Mouse (Mus musculus) limb, embryonic 15.5 days (tissue): ENCODE measurements at regions not wholly inside any gene's neighbourhood (a gene's known extent, or its start where the extent isn't known, plus 50 kb on each side); places are given as distances from the start of the nearest gene placed in this dataset.

Experiments used
- ATAC-seq: fragments of 200-750 bp; cut with Nextera tagmentation; 2 replicates; pipeline ENCODE4 v1.8.0; 2017; ENCODE audit warnings: low read depth, moderate TSS enrichment; ENCODE audit not compliant: insufficient number of reproducible peaks, low FRiP score, low TSS enrichment
- H3K27ac ChIP-seq: fragments of 300-500 bp; sonication (generic); 2 replicates; pipeline ENCODE4 v1.5.1; 2015; ENCODE audit warnings: moderate library complexity, mild to moderate bottlenecking, inconsistent platforms
- H3K27me3 ChIP-seq: fragments of 300-500 bp; sonication (generic); 2 replicates; pipeline ENCODE4 v1.6.1; 2015; ENCODE audit warnings: inconsistent platforms
- H3K36me3 ChIP-seq: fragments of 300-500 bp; sonication (generic); 2 replicates; pipeline ENCODE4 v1.6.1; 2015; ENCODE audit warnings: inconsistent platforms
- H3K4me1 ChIP-seq: fragments of 300-500 bp; sonication (generic); 2 replicates; pipeline ENCODE4 v1.6.1; 2015; ENCODE audit warnings: inconsistent platforms
- H3K4me2 ChIP-seq: fragments of 300-500 bp; sonication (generic); 2 replicates; pipeline ENCODE4 v1.6.1; 2015; ENCODE audit warnings: mild to moderate bottlenecking, inconsistent platforms
- H3K4me3 ChIP-seq: fragments of 300-500 bp; sonication (generic); 2 replicates; pipeline ENCODE4 v1.5.1; 2015; ENCODE audit warnings: mild to moderate bottlenecking, inconsistent platforms
- H3K9ac ChIP-seq: fragments of 300-500 bp; sonication (generic); 2 replicates; pipeline ENCODE4 v1.6.1; 2015; ENCODE audit warnings: inconsistent platforms
- H3K9me3 ChIP-seq: fragments of 300-500 bp; sonication (generic); 2 replicates; pipeline ENCODE4 v1.6.1; 2016; ENCODE audit warnings: inconsistent platforms
- WGBS: fragments of 180-500 bp; shearing (Covaris S2); methylation state at CpG from one replicate; pipeline ENCODE4 v1.1.7; 2015; 5-methylcytosine and 5-hydroxymethylcytosine counted together

DNA sequence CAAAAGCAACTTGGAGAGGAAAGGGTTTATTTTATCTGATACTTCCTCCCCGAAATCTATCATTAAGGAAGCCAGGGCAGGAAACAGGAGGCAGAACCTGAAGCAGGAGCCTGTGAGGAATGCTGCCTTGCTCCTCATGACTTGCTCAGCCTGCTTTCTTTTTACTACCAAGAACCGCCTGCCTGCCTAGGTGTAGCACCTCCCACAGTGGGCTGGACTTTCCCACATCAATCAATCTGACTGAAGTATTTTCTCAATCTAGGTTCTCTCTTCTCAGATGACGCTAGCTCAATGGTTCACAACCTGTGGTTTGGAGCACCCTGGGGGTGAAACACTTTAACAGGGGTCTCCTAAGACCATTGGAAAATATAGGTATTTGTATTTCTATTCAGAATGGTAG lies 83.4 kb upstream of the Ccn6 start:
- Histone ChIP-seq H3K27ac (no peak overlapping the region), H3K4me2 (no peak overlapping the region), H3K4me1 (peaks cover 2% of the 10 kb centered on the region; the same call in 1 of the 2 replicates), H3K9ac (no peak overlapping the region), H3K36me3 (no peaks in the 10 kb centered on the region), H3K9me3 (no peaks in the 10 kb centered on the region), H3K4me3 (no peak overlapping the region), H3K27me3 (no peaks in the 10 kb centered on the region)
- WGBS = 56% methylated on average over 3 of the region's 3 CpGs
- no peak for ATAC-seq

DNA sequence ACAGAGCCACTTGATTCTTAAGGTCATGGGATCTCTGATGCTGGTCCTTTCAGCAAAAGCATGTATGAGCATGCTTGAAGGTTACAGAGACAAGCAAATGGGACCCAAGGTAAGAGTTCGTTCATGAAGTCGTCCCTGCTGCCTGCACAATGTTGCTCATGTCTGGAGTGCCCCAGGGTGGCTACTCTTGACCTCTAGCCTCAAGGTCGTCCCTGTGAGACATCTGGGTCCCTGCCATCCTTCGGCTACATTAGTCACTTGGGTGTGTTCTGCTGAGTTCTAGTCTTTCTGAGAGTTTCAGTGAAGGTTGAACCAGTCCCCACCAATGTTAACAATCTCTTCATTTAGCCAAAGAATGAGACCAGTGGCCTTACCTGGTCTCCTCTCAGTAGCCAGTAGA lies 81.5 kb upstream of the Ccn6 start:
- WGBS = 71% methylated on average over 4 of the region's 4 CpGs
- Histone ChIP-seq H3K36me3 (no peaks in the 10 kb centered on the region), H3K4me3 (no peak overlapping the region), H3K27ac (no peak overlapping the region), H3K9ac (no peak overlapping the region), H3K27me3 (no peaks in the 10 kb centered on the region), H3K9me3 (no peaks in the 10 kb centered on the region), H3K4me2 (no peak overlapping the region), H3K4me1 (peaks cover 6% of the 10 kb centered on the region)
- no peak for ATAC-seq

DNA sequence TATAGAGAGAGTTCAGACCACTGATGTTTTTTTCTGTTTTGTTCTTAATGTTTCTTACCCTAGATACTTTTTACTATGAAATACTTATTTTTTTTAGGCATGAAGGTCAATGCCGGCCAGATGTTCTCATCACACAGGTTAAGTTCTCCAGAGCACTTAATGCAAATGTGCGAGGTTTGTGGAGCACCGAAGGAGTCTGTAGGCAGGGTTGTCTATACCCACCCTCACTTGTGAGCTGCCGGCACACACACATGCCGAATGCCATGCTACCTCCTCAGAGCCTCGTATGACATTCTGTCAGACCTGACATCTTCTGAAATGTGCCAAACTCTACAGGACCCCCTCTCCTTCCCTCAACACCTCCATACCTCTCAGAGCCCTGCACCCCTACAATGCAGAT lies 80.5 kb upstream of the Ccn6 start:
- no peak for ATAC-seq

DNA sequence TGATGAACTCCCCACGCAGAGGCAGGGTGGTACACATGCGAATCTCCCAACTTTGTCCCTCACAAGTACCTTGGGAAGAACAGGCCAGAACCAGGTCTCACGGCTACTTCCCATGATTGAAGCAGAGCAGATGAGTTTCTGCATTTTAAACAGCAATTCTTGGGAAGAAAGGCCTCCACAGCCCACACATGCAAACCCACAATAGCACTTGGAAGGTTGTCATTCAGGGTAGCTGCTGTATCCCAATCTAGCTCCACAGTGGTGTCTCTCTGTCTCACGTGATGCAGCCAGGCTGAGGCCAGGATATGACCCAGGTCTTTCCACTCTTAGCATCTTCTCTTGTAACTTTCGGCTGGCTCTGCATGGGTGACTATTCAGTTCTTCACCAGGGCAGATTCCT lies 78.8 kb upstream of the Ccn6 start:
- no peak overlapping the region for H3K4me3 ChIP-seq
- ATAC-seq = no peak
- no peak overlapping the region for H3K4me2 ChIP-seq
- no peak overlapping the region for H3K9ac ChIP-seq
- H3K27ac ChIP-seq = no peak overlapping the region
- H3K27me3 ChIP-seq = no peaks in the 10 kb centered on the region
- H3K4me1 ChIP-seq = peaks cover 13% of the 10 kb centered on the region
- H3K36me3 ChIP-seq = no peaks in the 10 kb centered on the region
- WGBS = 93% methylated on average over 5 of the region's 5 CpGs
- H3K9me3 ChIP-seq = no peaks in the 10 kb centered on the region

More for the DNA sequence above, 80.5 kb upstream of the Ccn6 start:
- H3K9ac ChIP-seq = no peak overlapping the region
- H3K27ac ChIP-seq = no peak overlapping the region
- H3K4me3 ChIP-seq = no peak overlapping the region
- no peak overlapping the region for H3K4me2 ChIP-seq
- H3K27me3 ChIP-seq = no peaks in the 10 kb centered on the region
- H3K36me3 ChIP-seq = no peaks in the 10 kb centered on the region
- H3K9me3 ChIP-seq = no peaks in the 10 kb centered on the region
- 78% methylated on average over 6 of the region's 6 CpGs for WGBS
- H3K4me1 ChIP-seq = peaks cover 13% of the 10 kb centered on the region

DNA sequence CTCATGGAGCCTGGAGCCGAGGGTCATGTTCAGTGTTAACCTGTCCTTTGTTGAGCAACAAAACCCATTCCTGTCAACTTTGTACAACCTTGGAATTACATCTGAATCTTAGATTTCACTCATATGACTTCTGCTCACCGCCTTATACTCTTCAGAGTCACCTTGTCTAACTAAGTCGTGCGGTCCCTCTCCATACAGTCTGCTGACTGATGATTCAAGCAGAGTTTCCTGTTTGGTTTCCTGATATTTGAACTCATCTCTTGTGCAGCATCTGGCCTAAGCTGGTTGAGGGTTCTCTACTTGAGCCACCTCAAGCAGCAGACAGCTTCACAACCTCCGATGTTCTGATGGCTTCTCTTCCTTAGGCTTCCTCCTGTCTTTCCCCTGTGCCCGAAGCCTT lies 78.3 kb upstream of the Ccn6 start:
- Histone ChIP-seq H3K9ac (no peak overlapping the region), H3K36me3 (no peaks in the 10 kb centered on the region), H3K27me3 (no peaks in the 10 kb centered on the region), H3K27ac (no peak overlapping the region), H3K4me3 (no peak overlapping the region), H3K4me1 (peaks cover 13% of the 10 kb centered on the region), H3K4me2 (no peak overlapping the region), H3K9me3 (no peaks in the 10 kb centered on the region)
- no peak for ATAC-seq
- 79% methylated on average over 6 of the region's 6 CpGs for WGBS

DNA sequence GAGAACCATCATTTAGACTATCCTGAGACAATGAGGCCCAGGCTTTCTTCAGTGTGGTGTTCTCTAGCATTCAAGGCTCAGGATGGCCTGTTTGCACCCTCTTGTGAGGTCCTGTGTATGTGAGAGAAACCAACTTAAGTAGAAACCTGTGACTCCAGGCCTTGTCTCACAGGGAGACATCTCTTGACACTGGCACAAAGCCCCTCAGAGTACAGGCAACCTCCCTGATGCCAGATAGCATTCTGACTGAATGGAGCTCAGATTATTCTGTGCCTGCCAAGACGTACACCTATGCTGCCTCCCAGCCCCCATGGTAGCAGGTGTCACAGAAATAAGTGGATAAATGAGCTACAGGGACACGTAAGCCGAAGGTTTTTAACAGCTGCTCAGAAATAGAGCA lies 77.9 kb upstream of the Ccn6 start:
- H3K9me3 ChIP-seq = no peaks in the 10 kb centered on the region
- H3K4me1 ChIP-seq = peaks cover 13% of the 10 kb centered on the region
- H3K4me2 ChIP-seq = no peak overlapping the region
- no peaks in the 10 kb centered on the region for H3K36me3 ChIP-seq
- H3K9ac ChIP-seq = no peak overlapping the region
- ATAC-seq = no peak
- 75% methylated on average over 3 of the region's 3 CpGs for WGBS
- H3K27me3 ChIP-seq = no peaks in the 10 kb centered on the region
- no peak overlapping the region for H3K27ac ChIP-seq
- no peak overlapping the region for H3K4me3 ChIP-seq

DNA sequence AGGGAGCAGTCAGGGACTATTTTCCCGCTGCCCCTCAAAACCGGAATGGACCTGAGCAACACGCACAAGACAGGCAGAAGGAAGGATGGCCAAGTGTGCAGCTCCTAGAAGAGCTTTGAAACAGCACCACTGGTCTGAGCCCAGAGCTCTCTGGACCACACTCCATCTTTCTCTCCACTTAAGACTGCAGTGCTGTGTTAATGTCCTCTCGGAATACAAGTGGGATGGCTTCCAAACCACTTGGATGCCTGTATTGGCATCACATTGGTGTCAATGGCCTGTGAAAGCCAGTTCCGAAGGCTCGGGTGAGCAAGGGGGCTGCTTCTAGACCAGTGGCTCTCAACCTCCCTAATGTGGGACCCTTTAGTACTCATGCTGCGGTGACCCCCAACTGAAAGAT lies 77.4 kb upstream of the Ccn6 start:
- WGBS = 80% methylated on average over 7 of the region's 7 CpGs
- no peak overlapping the region for H3K27ac ChIP-seq
- no peak overlapping the region for H3K4me3 ChIP-seq
- no peaks in the 10 kb centered on the region for H3K9me3 ChIP-seq
- no peaks in the 10 kb centered on the region for H3K36me3 ChIP-seq
- H3K4me1 ChIP-seq = peaks cover 13% of the 10 kb centered on the region
- no peak for ATAC-seq
- no peak overlapping the region for H3K9ac ChIP-seq
- H3K4me2 ChIP-seq = no peak overlapping the region
- no peaks in the 10 kb centered on the region for H3K27me3 ChIP-seq

DNA sequence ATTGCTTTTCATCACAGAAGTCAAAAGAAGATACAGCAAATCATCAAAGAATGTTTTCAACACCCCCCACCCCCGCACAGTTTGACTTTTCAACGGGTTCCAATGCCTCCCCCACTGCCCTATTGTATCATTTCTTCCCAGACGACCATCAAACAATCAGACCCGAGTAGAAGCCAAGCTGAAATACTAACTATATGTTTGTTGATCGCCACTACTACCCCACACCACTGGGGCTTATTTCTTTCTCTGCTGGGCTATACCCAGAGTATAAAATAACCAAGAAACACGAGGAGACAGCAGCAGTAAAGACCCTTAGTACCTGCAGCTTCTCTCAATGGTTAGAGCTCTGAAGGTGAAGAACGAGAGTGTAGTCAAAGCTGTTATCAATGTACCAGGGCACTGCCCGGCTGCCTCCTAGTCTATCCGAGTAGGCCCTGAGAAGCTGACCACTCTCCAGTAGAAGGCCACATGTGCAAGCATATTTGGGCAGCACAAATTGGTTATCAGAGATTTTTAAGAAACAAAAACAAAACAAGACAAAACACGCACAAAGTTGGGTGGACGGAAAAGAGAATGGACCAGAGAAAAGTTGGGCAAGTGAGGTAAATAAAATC lies 76.7 kb upstream of the Ccn6 start:
- Histone ChIP-seq H3K4me1 (peaks cover 13% of the 10 kb centered on the region), H3K9me3 (no peaks in the 10 kb centered on the region), H3K9ac (no peak overlapping the region), H3K4me3 (0 out of 2 replicates have a peak overlapping the region, but pooled peaks have one; percentile 7), H3K36me3 (no peaks in the 10 kb centered on the region), H3K27ac (no peak overlapping the region), H3K4me2 (peak overlapping the region; percentile 34; the same call in 1 of the 2 replicates), H3K27me3 (no peaks in the 10 kb centered on the region)
- 0 out of 2 replicates have a peak, but pooled peaks have one; percentile 10 for ATAC-seq
- WGBS = 46% methylated on average over 11 of the region's 11 CpGs

DNA sequence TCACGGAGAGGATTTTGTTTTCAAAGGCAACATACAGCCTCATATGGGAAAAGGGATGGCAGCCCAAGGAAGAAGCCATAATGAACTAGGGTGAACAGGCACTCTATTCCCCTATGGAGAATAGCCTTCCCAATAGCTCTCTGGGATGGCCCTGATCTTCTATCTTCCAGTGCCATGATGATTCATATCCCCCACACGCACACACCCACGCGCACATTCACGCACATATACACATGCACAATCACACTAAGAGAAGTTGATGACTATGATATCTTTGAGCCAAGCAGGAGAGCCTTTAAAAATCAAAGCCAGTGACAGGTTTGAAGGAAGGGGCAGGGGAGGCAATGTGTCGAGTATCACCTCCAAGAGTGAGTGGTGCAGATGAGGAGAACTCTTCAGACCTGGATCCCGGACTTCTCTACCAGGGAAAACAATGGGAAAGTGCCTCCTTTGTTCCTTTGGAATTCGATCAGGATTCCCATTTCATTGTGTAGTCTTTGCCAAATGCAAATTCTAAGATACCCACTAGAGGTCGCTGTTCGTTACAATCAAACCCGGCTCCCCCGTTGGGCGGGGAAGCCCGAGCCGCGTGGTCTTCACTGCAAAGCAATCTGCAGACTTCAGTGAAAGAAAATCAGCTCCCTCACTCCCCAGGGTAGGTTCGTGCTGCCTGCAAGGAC lies 76.0 kb upstream of the Ccn6 start:
- Histone ChIP-seq H3K4me3 (0 out of 2 replicates have a peak overlapping the region, but pooled peaks have one; percentile 7), H3K27ac (no peak overlapping the region), H3K9ac (no peak overlapping the region), H3K4me2 (peak overlapping the region; percentile 34; the same call in 1 of the 2 replicates), H3K27me3 (no peaks in the 10 kb centered on the region), H3K4me1 (peaks cover 13% of the 10 kb centered on the region), H3K9me3 (no peaks in the 10 kb centered on the region), H3K36me3 (no peaks in the 10 kb centered on the region)
- whole genome bisulfite sequencing = 18% methylated on average over 17 of the region's 17 CpGs
- ATAC-seq = 0 out of 2 replicates have a peak, but pooled peaks have one; percentile 61

DNA sequence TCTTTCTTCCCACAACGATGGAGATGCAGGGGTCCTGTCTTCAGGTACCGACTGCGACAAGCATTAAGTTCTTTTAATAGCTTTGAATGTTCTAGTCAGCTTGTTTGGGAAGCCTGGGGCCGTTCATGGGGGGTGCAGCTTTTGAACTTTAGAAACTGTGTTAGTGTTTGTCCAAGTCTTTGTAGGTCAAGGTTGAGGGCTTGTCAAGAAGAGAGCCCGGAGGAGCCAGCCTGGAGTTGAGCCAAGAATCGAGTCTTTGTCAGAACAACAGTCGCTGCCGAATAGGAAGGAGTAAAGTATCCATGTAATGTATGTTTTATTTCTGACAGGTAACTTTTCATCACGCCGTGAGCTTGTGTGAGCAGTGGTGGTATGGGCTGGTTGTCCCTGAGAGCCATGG lies 75.0 kb upstream of the Ccn6 start:
- Histone ChIP-seq H3K27me3 (no peaks in the 10 kb centered on the region), H3K4me3 (no peak overlapping the region), H3K4me2 (no peak overlapping the region), H3K9me3 (no peaks in the 10 kb centered on the region), H3K9ac (no peak overlapping the region), H3K36me3 (no peaks in the 10 kb centered on the region), H3K27ac (no peak overlapping the region), H3K4me1 (peaks cover 13% of the 10 kb centered on the region)
- no peak for ATAC-seq
- 65% methylated on average over 10 of the region's 10 CpGs for WGBS

DNA sequence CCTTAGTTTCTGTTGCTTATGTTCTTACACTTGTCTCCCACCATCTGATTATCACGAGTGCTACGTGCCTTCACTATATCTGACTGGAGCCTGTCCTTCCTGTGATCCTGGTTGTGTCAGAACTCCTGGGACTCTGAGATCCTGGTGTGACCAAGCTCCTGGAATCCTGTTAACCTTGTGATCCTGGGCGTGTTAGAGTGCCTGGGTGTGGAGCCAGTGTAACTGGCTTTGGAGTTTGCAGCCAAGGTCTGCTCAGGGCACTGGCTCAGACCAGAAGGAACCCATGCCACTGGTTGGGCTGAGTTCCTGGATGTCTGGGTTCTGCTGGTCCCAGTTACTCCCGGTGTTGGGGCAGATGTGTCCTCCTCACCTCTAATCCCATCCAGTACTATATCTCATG lies 74.0 kb upstream of the Ccn6 start:
- WGBS = 84% methylated on average over 4 of the region's 4 CpGs
- ATAC-seq = no peak
- H3K4me1 ChIP-seq = peaks cover 13% of the 10 kb centered on the region

DNA sequence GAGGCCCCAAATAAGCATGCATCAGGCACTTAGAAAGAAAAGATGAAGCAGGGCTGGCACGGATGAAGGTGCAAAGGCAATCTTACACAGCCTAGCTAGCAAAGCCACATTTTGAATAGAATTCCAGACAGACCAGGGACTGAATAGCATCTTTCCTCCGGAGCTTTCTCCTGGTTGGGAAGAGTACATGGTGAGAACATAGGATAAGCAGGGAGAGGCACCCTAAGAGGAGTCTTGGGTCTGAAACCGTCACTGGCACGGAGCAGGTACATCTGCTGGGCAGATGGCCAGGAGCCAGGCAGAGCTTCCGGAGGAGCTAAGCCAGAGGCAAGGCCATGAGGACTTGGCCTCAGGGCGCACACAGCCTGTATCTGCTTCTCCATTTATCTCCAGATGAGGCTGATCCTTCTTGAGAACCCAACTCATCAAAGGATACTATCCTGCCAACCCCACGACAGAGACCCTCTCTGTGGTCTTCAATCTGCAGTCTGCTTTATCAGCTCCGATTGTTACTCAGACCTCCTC lies 70.4 kb upstream of the Ccn6 start:
- WGBS = 61% methylated on average over 8 of the region's 8 CpGs
- H3K9me3 ChIP-seq = no peaks in the 10 kb centered on the region
- H3K9ac ChIP-seq = no peak overlapping the region
- ATAC-seq = no peak
- H3K27me3 ChIP-seq = no peaks in the 10 kb centered on the region
- no peaks in the 10 kb centered on the region for H3K4me1 ChIP-seq
- no peak overlapping the region for H3K4me3 ChIP-seq
- no peaks in the 10 kb centered on the region for H3K36me3 ChIP-seq
- H3K4me2 ChIP-seq = no peak overlapping the region
- H3K27ac ChIP-seq = no peak overlapping the region

More for the DNA sequence above, 74.0 kb upstream of the Ccn6 start:
- Histone ChIP-seq H3K4me3 (no peak overlapping the region), H3K9ac (no peak overlapping the region), H3K4me2 (no peak overlapping the region), H3K27ac (no peak overlapping the region), H3K36me3 (no peaks in the 10 kb centered on the region), H3K27me3 (no peaks in the 10 kb centered on the region), H3K9me3 (no peaks in the 10 kb centered on the region)
